Mouse (Mus musculus) cerebellum, adult 18-20 months (tissue): ENCODE results near the gene Gm20671.
"Not testable (repeated sequence)": the region's sequence is repeated elsewhere in the genome, so short reads cannot be mapped to it uniquely, and the experiment has no call there.

Experiments used
- DNase-seq, 2 experiments: peaks; one replicate each; pipeline ENCODE4 v3.0.0; 2021

Gm20671 gene

GRCm38 (mm10) chr5:32784726-32785125 lies 42.2 kb downstream of the Gm20671 start:
- no peak for DNase-seq

- no peak for DNase-seq
Observed at GRCm38 (mm10) chr5:32781596-32781995, 45.3 kb downstream of the Gm20671 start.

- no peak for DNase-seq
Observed at GRCm38 (mm10) chr5:32778168-32778567, 48.7 kb downstream of the Gm20671 start.

GRCm38 (mm10) chr5:32772361-32772760 lies 54.5 kb downstream of the Gm20671 start:
- peak; percentile 38 to 61 for DNase-seq

GRCm38 (mm10) chr5:32767636-32768373 lies 59.1 kb downstream of the Gm20671 start:
- no peak for DNase-seq

- no peak for DNase-seq
Observed at GRCm38 (mm10) chr5:32767004-32767403, 59.9 kb downstream of the Gm20671 start.

- no peak for DNase-seq
Observed at GRCm38 (mm10) chr5:32761566-32762140, 65.3 kb downstream of the Gm20671 start.

- DNase-seq = no peak
Observed at GRCm38 (mm10) chr5:32760787-32761186, 66.1 kb downstream of the Gm20671 start.

GRCm38 (mm10) chr5:32760352-32760751 lies 66.6 kb downstream of the Gm20671 start:
- DNase-seq = not testable (repeated sequence)

- DNase-seq = no peak
Observed at GRCm38 (mm10) chr5:32759662-32760061, 67.2 kb downstream of the Gm20671 start.

GRCm38 (mm10) chr5:32756141-32756540 lies 70.8 kb downstream of the Gm20671 start:
- no peak for DNase-seq

- DNase-seq = no peak
Observed at GRCm38 (mm10) chr5:32751736-32752135, 75.2 kb downstream of the Gm20671 start.

GRCm38 (mm10) chr5:32748936-32749335 lies 78.0 kb downstream of the Gm20671 start:
- DNase-seq = no peak

GRCm38 (mm10) chr5:32747650-32748375 lies 79.1 kb downstream of the Gm20671 start:
- peak; percentile 63 to 66 for DNase-seq

- DNase-seq = peak; percentile 26 to 47
Observed at GRCm38 (mm10) chr5:32745705-32746655, 80.9 kb downstream of the Gm20671 start.

- peak; percentile 75 to 83 for DNase-seq
Observed at GRCm38 (mm10) chr5:32742149-32742548, 84.8 kb downstream of the Gm20671 start.

GRCm38 (mm10) chr5:32741377-32741776 lies 85.5 kb downstream of the Gm20671 start:
- DNase-seq = not testable (repeated sequence)

GRCm38 (mm10) chr5:32740850-32741249 lies 86.1 kb downstream of the Gm20671 start:
- not testable (repeated sequence) for DNase-seq

- no peak for DNase-seq
Observed at GRCm38 (mm10) chr5:32740138-32740537, 86.8 kb downstream of the Gm20671 start.

- DNase-seq = not testable (repeated sequence)
Observed at GRCm38 (mm10) chr5:32736770-32737169, 90.1 kb downstream of the Gm20671 start.

GRCm38 (mm10) chr5:32735779-32736178 lies 91.1 kb downstream of the Gm20671 start:
- peak; percentile 41 to 46 for DNase-seq

GRCm38 (mm10) chr5:32733892-32734291 lies 93.0 kb downstream of the Gm20671 start:
- DNase-seq = not testable (repeated sequence)

- DNase-seq = no peak
Observed at GRCm38 (mm10) chr5:32728851-32729250, 98.1 kb downstream of the Gm20671 start.
